Mouse (Mus musculus): ENCODE results near the gene Vps4b. TPM values are rescaled to one million over a fixed set of nuclear protein-coding genes. Genes with fewer than 3 reads are reported as not detected.
"Not testable (repeated sequence)": the region's sequence is repeated elsewhere in the genome, so short reads cannot be mapped to it uniquely, and the experiment has no call there.

Gene Vps4b
- polyA plus RNA-seq, 1 experiment from 2014 or later = 52.2 TPM

- no peak for ATAC-seq (replicated peaks; ENCODE audit: extremely low read depth, insufficient read depth, low FRiP score)
- no peaks in the 10 kb centered on the region for H3K27me3 ChIP-seq (ENCODE audit: control insufficient read depth, insufficient read depth, low read length)
- no peaks in the 10 kb centered on the region for H3K4me1 ChIP-seq (ENCODE audit: control insufficient read depth, insufficient read depth, low read length)
- H3K27ac ChIP-seq (ENCODE audit: low read length) = no peak overlapping the region
- WGBS = 92% methylated on average over 5 of the region's 5 CpGs
- H3K36me3 ChIP-seq (ENCODE audit: control insufficient read depth, insufficient read depth) = peaks cover 20% of the 10 kb centered on the region; the same call in 1 of the 2 replicates
- no peaks in the 10 kb centered on the region for H3K9me3 ChIP-seq (replicated peaks; ENCODE audit: control insufficient read depth, low read length)
- no peak overlapping the region for H3K4me3 ChIP-seq (ENCODE audit: low read length)
- H3K4me2 ChIP-seq (ENCODE audit: low read depth, low read length) = no peak overlapping the region
- H3K9ac ChIP-seq (ENCODE audit: low read length) = no peak overlapping the region
Measured at GRCm38 (mm10) chr1:106739810-106740209, 56.7 kb downstream of the Vps4b start.

DNA sequence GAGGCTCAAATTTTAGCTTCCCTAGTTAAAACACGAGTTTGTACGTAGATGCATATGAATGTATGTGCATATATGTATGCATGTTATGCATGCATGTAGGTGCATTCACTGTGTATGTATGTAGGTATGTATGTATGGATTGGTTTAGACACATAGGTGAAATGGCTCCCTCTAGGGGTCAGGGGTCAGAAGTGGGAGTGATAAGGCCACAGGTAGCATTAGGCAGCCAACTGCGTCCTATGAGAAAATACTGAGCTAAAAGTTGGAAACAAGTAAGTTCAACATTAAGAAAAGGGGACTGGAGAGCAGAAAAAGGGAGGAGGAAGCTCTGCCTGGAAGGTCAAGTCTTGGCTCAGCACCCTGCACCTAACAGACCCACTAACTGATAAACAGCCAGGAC is 58.4 kb downstream of the Vps4b start:
- H3K9ac ChIP-seq (ENCODE audit: low read length) = no peak overlapping the region

GRCm38 (mm10) chr1:106736211-106736610 is 60.3 kb downstream of the Vps4b start:
- Histone ChIP-seq H3K27me3 (ENCODE audit: control insufficient read depth, insufficient read depth, low read length) (no peaks in the 10 kb centered on the region), H3K27ac (ENCODE audit: low read length) (no peak overlapping the region), H3K4me3 (ENCODE audit: low read length) (no peak overlapping the region), H3K4me2 (ENCODE audit: low read depth, low read length) (no peak overlapping the region), H3K36me3 (ENCODE audit: control insufficient read depth, insufficient read depth) (peaks cover 20% of the 10 kb centered on the region; the same call in 1 of the 2 replicates), H3K9me3 (replicated peaks; ENCODE audit: control insufficient read depth, low read length) (no peaks in the 10 kb centered on the region), H3K9ac (ENCODE audit: low read length) (no peak overlapping the region), H3K4me1 (ENCODE audit: control insufficient read depth, insufficient read depth, low read length) (no peaks in the 10 kb centered on the region)
- 94% methylated on average over 8 of the region's 8 CpGs for WGBS
- no peak for ATAC-seq (replicated peaks; ENCODE audit: extremely low read depth, insufficient read depth, low FRiP score)

More for the DNA sequence above, 58.4 kb downstream of the Vps4b start:
- no peak overlapping the region for H3K4me3 ChIP-seq (ENCODE audit: low read length)
- peaks cover 25% of the 10 kb centered on the region; the same call in 1 of the 2 replicates for H3K36me3 ChIP-seq (ENCODE audit: control insufficient read depth, insufficient read depth)
- no peak for ATAC-seq (replicated peaks; ENCODE audit: extremely low read depth, insufficient read depth, low FRiP score)
- H3K27me3 ChIP-seq (ENCODE audit: control insufficient read depth, insufficient read depth, low read length) = no peaks in the 10 kb centered on the region
- H3K4me1 ChIP-seq (ENCODE audit: control insufficient read depth, insufficient read depth, low read length) = no peaks in the 10 kb centered on the region
- H3K27ac ChIP-seq (ENCODE audit: low read length) = no peak overlapping the region
- no peak overlapping the region for H3K4me2 ChIP-seq (ENCODE audit: low read depth, low read length)
- no peaks in the 10 kb centered on the region for H3K9me3 ChIP-seq (replicated peaks; ENCODE audit: control insufficient read depth, low read length)
- 89% methylated on average over 3 of the region's 3 CpGs for WGBS

GRCm38 (mm10) chr1:106735586-106735985 is 60.9 kb downstream of the Vps4b start:
- H3K4me1 ChIP-seq (ENCODE audit: control insufficient read depth, insufficient read depth, low read length) = no peaks in the 10 kb centered on the region
- no peak for ATAC-seq (replicated peaks; ENCODE audit: extremely low read depth, insufficient read depth, low FRiP score)
- no peaks in the 10 kb centered on the region for H3K27me3 ChIP-seq (ENCODE audit: control insufficient read depth, insufficient read depth, low read length)
- H3K4me3 ChIP-seq (ENCODE audit: low read length) = no peak overlapping the region
- no peak overlapping the region for H3K4me2 ChIP-seq (ENCODE audit: low read depth, low read length)
- no peak overlapping the region for H3K27ac ChIP-seq (ENCODE audit: low read length)
- H3K9ac ChIP-seq (ENCODE audit: low read length) = no peak overlapping the region
- peaks cover 19% of the 10 kb centered on the region; the same call in 1 of the 2 replicates for H3K36me3 ChIP-seq (ENCODE audit: control insufficient read depth, insufficient read depth)
- H3K9me3 ChIP-seq (replicated peaks; ENCODE audit: control insufficient read depth, low read length) = no peaks in the 10 kb centered on the region
- WGBS = 59% methylated on average over 2 of the region's 2 CpGs

DNA sequence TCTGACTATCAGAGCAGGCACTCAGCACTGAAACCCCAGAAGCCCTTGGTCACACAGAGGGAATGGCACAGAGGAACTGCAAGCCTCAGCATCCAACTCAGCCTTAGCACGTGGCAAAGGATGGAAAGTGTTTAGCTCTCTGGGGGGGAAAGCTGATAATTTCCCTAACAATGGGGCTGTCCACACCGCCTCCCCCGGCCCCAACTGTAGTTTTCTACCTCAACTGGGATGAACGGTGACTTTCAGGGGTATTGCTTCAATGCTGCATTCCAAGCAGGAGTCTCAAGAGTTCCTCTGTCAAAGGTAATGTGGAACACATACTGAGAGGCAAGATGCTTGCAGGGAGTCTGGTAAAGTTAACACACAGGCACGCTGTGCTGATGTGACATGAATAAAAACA is 74.5 kb downstream of the Vps4b start:
- no peak overlapping the region for H3K4me2 ChIP-seq (ENCODE audit: low read depth, low read length)
- no peaks in the 10 kb centered on the region for H3K4me1 ChIP-seq (ENCODE audit: control insufficient read depth, insufficient read depth, low read length)
- no peak for ATAC-seq (replicated peaks; ENCODE audit: extremely low read depth, insufficient read depth, low FRiP score)
- 46% methylated on average over 5 of the region's 5 CpGs for WGBS
- no peak overlapping the region for H3K4me3 ChIP-seq (ENCODE audit: low read length)
- no peak overlapping the region for H3K27ac ChIP-seq (ENCODE audit: low read length)
- no peak overlapping the region for H3K9ac ChIP-seq (ENCODE audit: low read length)
- H3K9me3 ChIP-seq (replicated peaks; ENCODE audit: control insufficient read depth, low read length) = no peaks in the 10 kb centered on the region
- no peaks in the 10 kb centered on the region for H3K27me3 ChIP-seq (ENCODE audit: control insufficient read depth, insufficient read depth, low read length)
- peaks cover 4% of the 10 kb centered on the region; the same call in 1 of the 2 replicates for H3K36me3 ChIP-seq (ENCODE audit: control insufficient read depth, insufficient read depth)

- H3K36me3 ChIP-seq (ENCODE audit: control insufficient read depth, insufficient read depth); H3K27ac ChIP-seq (ENCODE audit: low read length); H3K27me3 ChIP-seq (ENCODE audit: control insufficient read depth, insufficient read depth, low read length); H3K4me3 ChIP-seq (ENCODE audit: low read length); H3K4me1 ChIP-seq (ENCODE audit: control insufficient read depth, insufficient read depth, low read length); H3K9me3 ChIP-seq (replicated peaks; ENCODE audit: control insufficient read depth, low read length); ATAC-seq (replicated peaks; ENCODE audit: extremely low read depth, insufficient read depth, low FRiP score); H3K9ac ChIP-seq (ENCODE audit: low read length); H3K4me2 ChIP-seq (ENCODE audit: low read depth, low read length): not testable (repeated sequence)
- 62% methylated on average over 7 of the region's 7 CpGs for WGBS
Measured at GRCm38 (mm10) chr1:106717736-106718135, 78.8 kb downstream of the Vps4b start.

- Histone ChIP-seq H3K9me3 (replicated peaks; ENCODE audit: control insufficient read depth, low read length) (no peaks in the 10 kb centered on the region), H3K27ac (ENCODE audit: low read length) (no peak overlapping the region), H3K4me2 (ENCODE audit: low read depth, low read length) (no peak overlapping the region), H3K9ac (ENCODE audit: low read length) (no peak overlapping the region), H3K36me3 (ENCODE audit: control insufficient read depth, insufficient read depth) (no peaks in the 10 kb centered on the region), H3K27me3 (ENCODE audit: control insufficient read depth, insufficient read depth, low read length) (no peaks in the 10 kb centered on the region), H3K4me1 (ENCODE audit: control insufficient read depth, insufficient read depth, low read length) (peaks cover 4% of the 10 kb centered on the region), H3K4me3 (ENCODE audit: low read length) (no peak overlapping the region)
- 28% methylated on average over 7 of the region's 7 CpGs for WGBS
- no peak for ATAC-seq (replicated peaks; ENCODE audit: extremely low read depth, insufficient read depth, low FRiP score)
Measured at GRCm38 (mm10) chr1:106717071-106717601, 79.4 kb downstream of the Vps4b start.

GRCm38 (mm10) chr1:106716141-106716540 is 80.4 kb downstream of the Vps4b start:
- H3K9ac ChIP-seq (ENCODE audit: low read length) = no peak overlapping the region
- H3K4me3 ChIP-seq (ENCODE audit: low read length) = no peak overlapping the region
- H3K27me3 ChIP-seq (ENCODE audit: control insufficient read depth, insufficient read depth, low read length) = no peaks in the 10 kb centered on the region
- H3K9me3 ChIP-seq (replicated peaks; ENCODE audit: control insufficient read depth, low read length) = no peaks in the 10 kb centered on the region
- ATAC-seq (replicated peaks; ENCODE audit: extremely low read depth, insufficient read depth, low FRiP score) = no peak
- H3K4me2 ChIP-seq (ENCODE audit: low read depth, low read length) = no peak overlapping the region
- no peaks in the 10 kb centered on the region for H3K36me3 ChIP-seq (ENCODE audit: control insufficient read depth, insufficient read depth)
- H3K4me1 ChIP-seq (ENCODE audit: control insufficient read depth, insufficient read depth, low read length) = peaks cover 12% of the 10 kb centered on the region
- no peak overlapping the region for H3K27ac ChIP-seq (ENCODE audit: low read length)
- WGBS = 90% methylated on average over 3 of the region's 3 CpGs

GRCm38 (mm10) chr1:106715111-106716083 is 81.1 kb downstream of the Vps4b start:
- H3K27ac ChIP-seq (ENCODE audit: low read length) = no peak overlapping the region
- no peaks in the 10 kb centered on the region for H3K9me3 ChIP-seq (replicated peaks; ENCODE audit: control insufficient read depth, low read length)
- no peaks in the 10 kb centered on the region for H3K27me3 ChIP-seq (ENCODE audit: control insufficient read depth, insufficient read depth, low read length)
- no peak for ATAC-seq (replicated peaks; ENCODE audit: extremely low read depth, insufficient read depth, low FRiP score)
- no peak overlapping the region; the same call in 1 of the 2 replicates for H3K9ac ChIP-seq (ENCODE audit: low read length)
- no peaks in the 10 kb centered on the region for H3K36me3 ChIP-seq (ENCODE audit: control insufficient read depth, insufficient read depth)
- peaks cover 12% of the 10 kb centered on the region for H3K4me1 ChIP-seq (ENCODE audit: control insufficient read depth, insufficient read depth, low read length)
- 88% methylated on average over 13 of the region's 13 CpGs for WGBS
- H3K4me3 ChIP-seq (ENCODE audit: low read length) = no peak overlapping the region
- H3K4me2 ChIP-seq (ENCODE audit: low read depth, low read length) = peak overlapping the region; percentile 97; the same call in 1 of the 2 replicates
